Comparison of ENCODE assay signal across 23 mouse cellular contexts in the genomic region with DNA sequence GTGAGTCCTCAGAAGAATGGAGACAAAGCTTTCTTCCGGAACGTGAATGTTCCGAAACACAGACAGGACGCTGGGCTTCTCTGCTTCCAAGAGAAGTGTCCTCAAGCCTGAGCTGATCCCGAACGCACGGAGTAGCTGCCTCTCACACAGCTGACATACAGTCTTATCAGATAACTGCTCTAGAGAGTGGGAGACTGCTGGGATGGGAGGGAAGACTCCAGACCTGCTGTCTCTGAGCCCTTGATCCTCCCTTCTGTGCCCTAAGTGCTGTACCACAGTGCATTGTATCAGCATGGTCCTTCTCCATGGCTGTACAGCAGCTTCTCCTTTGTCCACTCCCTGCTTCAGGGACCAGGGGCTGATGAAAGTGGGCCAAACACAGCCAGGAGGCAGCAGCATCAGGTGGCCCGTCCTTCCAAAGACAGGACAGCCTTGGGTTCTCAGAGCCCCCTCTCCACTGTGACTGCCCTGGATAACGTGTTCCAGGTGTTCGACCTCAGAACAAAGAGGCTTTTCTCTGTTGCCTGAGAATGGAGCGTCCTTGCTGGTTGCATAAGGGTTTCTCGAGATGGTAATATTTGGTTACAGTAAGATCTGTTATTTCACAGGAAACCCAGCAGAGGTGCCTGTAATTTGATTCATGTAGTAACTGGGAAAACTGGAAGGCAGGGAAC. TPM values are rescaled to one million over a fixed set of nuclear protein-coding genes. Genes with fewer than 3 reads are reported as not detected.
DNase-seq lines count a peak whose midpoint lies in the region; ATAC-seq lines count a peak whose summit lies in the region.
"Had no signal": no experiment of that assay in that cellular context is flagged by ENCODE, and none has a peak within 500 bp of the region (broad histone marks: within the 10 kb centered on the region; RNA-seq: fewer than 3 reads in every experiment).

No protein-coding gene starts in this region.

- no peaks in the 10 kb centered on the region for H3K27me3 ChIP-seq in kidney, embryonic 15.5 days
- H3K27me3 ChIP-seq: hindbrain, embryonic 15.5 days; neural tube, embryonic 12.5 days had no signal

- intact Hi-C loops in left cerebral cortex, postnatal 10 days (cut with DNase I): no loop called here

- H3K4me2 ChIP-seq in kidney, embryonic 15.5 days: 0 out of 2 replicates have a peak overlapping the region, but pooled peaks have one; percentile 19
- H3K4me2 ChIP-seq: hindbrain, embryonic 15.5 days; neural tube, embryonic 12.5 days had no signal

- no peaks in the 10 kb centered on the region for H3K9me3 ChIP-seq in kidney, embryonic 15.5 days (replicated peaks)
- H3K9me3 ChIP-seq: hindbrain, embryonic 15.5 days; megakaryocyte, embryonic 14.5 days had no signal

- H3K27ac ChIP-seq in kidney, embryonic 15.5 days: peak overlapping the region; percentile 77
- H3K27ac ChIP-seq: gastrocnemius, adult 2 months; hindbrain, embryonic 15.5 days; liver, embryonic 14.5 days; neural tube, embryonic 12.5 days had no signal

- no peak overlapping the region for H3K4me3 ChIP-seq in kidney, embryonic 15.5 days (replicated peaks)
- H3K4me3 ChIP-seq: erythroblast, embryonic 14.5 days; gastrocnemius, adult 2 months; hindbrain, embryonic 15.5 days; megakaryocyte, embryonic 14.5 days; neural tube, embryonic 12.5 days had no signal

- DNase-seq in kidney, postnatal 10 days: no peak
- DNase-seq in MN1 (ENCODE audit: low spot score): peak; percentile 8
- peak; percentile 61 for DNase-seq in embryo, embryonic 10.5 days (ENCODE audit: low spot score)
- peak; percentile 45 for DNase-seq in fibroblast of lung, adult 2 months (ENCODE audit: low read depth)
- no peak for DNase-seq in c-Kit-positive CD71-positive TER-119-positive erythroid progenitor cells, embryonic 14.5 days (ENCODE audit: low spot score)
- DNase-seq in left cerebral cortex, postnatal 10 days (ENCODE audit: extremely low spot score in 1 of 2, low spot score in 2 of 2): no peak
- DNase-seq in cerebellum, postnatal 36 days: no peak
- DNase-seq: adrenal gland, adult 2 months; cerebellum, adult 11-12 months; cerebellum, postnatal 25 days; forebrain, postnatal 0 days; gastrocnemius, adult 2 months; heart, adult 18-20 months; kidney, adult 18-20 months; layer of hippocampus, postnatal 36 days; left cerebral cortex, postnatal 4 days; lung, postnatal 10 days had no signal

- H3K9ac ChIP-seq in kidney, embryonic 15.5 days: no peak overlapping the region
- H3K9ac ChIP-seq: forebrain, postnatal 0 days; hindbrain, embryonic 15.5 days; liver, embryonic 14.5 days; neural tube, embryonic 12.5 days had no signal

- peaks cover 33% of the 10 kb centered on the region for H3K4me1 ChIP-seq in kidney, embryonic 15.5 days

- 42% methylated on average over 12 of the region's 12 CpGs for WGBS in kidney, embryonic 15.5 days

- no peaks in the 10 kb centered on the region for H3K36me3 ChIP-seq in kidney, embryonic 15.5 days
- H3K36me3 ChIP-seq: hindbrain, embryonic 15.5 days; neural tube, embryonic 12.5 days had no signal

- peak; percentile 31; the same call in 1 of the 2 replicates for ATAC-seq in kidney, embryonic 15.5 days (replicated peaks; ENCODE audit: low FRiP score)
- ATAC-seq: forebrain, postnatal 0 days had no signal

RNA-seq across cellular contexts. Expression of gene Aldh1a3, which starts 24.4 kb away (rescaled TPM):
- 38.0 and 41.0 TPM in 2 replicates for polyA plus RNA-seq in kidney, embryonic 15.5 days (2015; fragmentation: Nextera tagmentation; extraction: Ambion mirVana)
- total RNA-seq in left cerebral cortex, postnatal 10 days (2021): 1 to 10 TPM; 2.4 to 5.5 TPM
- polyA plus RNA-seq: erythroblast, embryonic 14.5 days had no signal

Comparison
In these comparisons a context has a peak if more than half of its experiments do, and no peak if none do; other contexts are left out.
1. DNase-seq: peak in MN1 (single experiment), embryo, embryonic 10.5 days (single experiment) and fibroblast of lung, adult 2 months (single experiment); none in kidney, postnatal 10 days (single experiment), c-Kit-positive CD71-positive TER-119-positive erythroid progenitor cells, embryonic 14.5 days (single experiment), left cerebral cortex, postnatal 10 days (0 of 2) and cerebellum, postnatal 36 days (0 of 2).